Mouse (Mus musculus): Measurements from ENCODE around the gene Mettl9. TPM values are rescaled to one million over a fixed set of nuclear protein-coding genes. Genes with fewer than 3 reads are reported as not detected.

Gene Mettl9
- total RNA-seq, 2 experiments from 2014 or later: 77.6 to 81.2 TPM

GRCm38 (mm10) chr7:121043510-121043909 lies 9.3 kb downstream of the Mettl9 start:
- no peak for DNase-seq (ENCODE audit: low spot score in 2 of 2)

GRCm38 (mm10) chr7:121044251-121044650 lies 10.0 kb downstream of the Mettl9 start:
- no peak for DNase-seq (ENCODE audit: low spot score in 2 of 2)

GRCm38 (mm10) chr7:121045671-121046453 lies 11.6 kb downstream of the Mettl9 start:
- no peak for DNase-seq (ENCODE audit: low spot score in 2 of 2)

GRCm38 (mm10) chr7:121047624-121048023 lies 13.4 kb downstream of the Mettl9 start:
- no peak for DNase-seq (ENCODE audit: low spot score in 2 of 2)

- DNase-seq (ENCODE audit: low spot score in 2 of 2): no peak
Measured at GRCm38 (mm10) chr7:121053071-121053470, 18.8 kb downstream of the Mettl9 start.

GRCm38 (mm10) chr7:121059477-121060218 lies 25.4 kb downstream of the Mettl9 start:
- no peak for DNase-seq (ENCODE audit: low spot score in 2 of 2)

GRCm38 (mm10) chr7:121064309-121064708 lies 30.1 kb downstream of the Mettl9 start:
- peak in 1 of 2 experiments; percentile 44 for DNase-seq (ENCODE audit: low spot score in 2 of 2)

GRCm38 (mm10) chr7:121071276-121071675 lies 37.0 kb downstream of the Mettl9 start:
- no peak for DNase-seq (ENCODE audit: low spot score in 2 of 2)

- no peak for DNase-seq (ENCODE audit: low spot score in 2 of 2)
Measured at GRCm38 (mm10) chr7:121072506-121072905, 38.3 kb downstream of the Mettl9 start.

GRCm38 (mm10) chr7:121074281-121074680 lies 40.0 kb downstream of the Mettl9 start, which contains the start of gene Igsf6:
Gene Igsf6, minus strand, starts transcription at chr7:121074572.
- no peak for DNase-seq (ENCODE audit: low spot score in 2 of 2)

GRCm38 (mm10) chr7:121074801-121075400 lies 40.7 kb downstream of the Mettl9 start:
- no peak for DNase-seq (ENCODE audit: low spot score in 2 of 2)

- DNase-seq (ENCODE audit: low spot score in 2 of 2): no peak
Measured at GRCm38 (mm10) chr7:121075416-121075815, 41.2 kb downstream of the Mettl9 start.

- DNase-seq (ENCODE audit: low spot score in 2 of 2): no peak
Measured at GRCm38 (mm10) chr7:121077311-121077710, 43.1 kb downstream of the Mettl9 start.

- DNase-seq (ENCODE audit: low spot score in 2 of 2): peak; percentile 75
Measured at GRCm38 (mm10) chr7:121077829-121078228, 43.6 kb downstream of the Mettl9 start.

GRCm38 (mm10) chr7:121081350-121081749 lies 47.1 kb downstream of the Mettl9 start, which contains the start of gene Otoa:
Gene Otoa, plus strand, starts transcription at chr7:121081650.
- no peak for DNase-seq (ENCODE audit: low spot score in 2 of 2)

GRCm38 (mm10) chr7:121081816-121082215 lies 47.6 kb downstream of the Mettl9 start:
- DNase-seq (ENCODE audit: low spot score in 2 of 2): no peak

- DNase-seq (ENCODE audit: low spot score in 2 of 2): peak; percentile 43 to 46
Measured at GRCm38 (mm10) chr7:121082949-121083513, 48.8 kb downstream of the Mettl9 start.

- no peak for DNase-seq (ENCODE audit: low spot score in 2 of 2)
Measured at GRCm38 (mm10) chr7:121084840-121085453, 50.7 kb downstream of the Mettl9 start.

GRCm38 (mm10) chr7:121085500-121085899 lies 51.3 kb downstream of the Mettl9 start:
- DNase-seq (ENCODE audit: low spot score in 2 of 2): no peak

GRCm38 (mm10) chr7:121088745-121089144 lies 54.5 kb downstream of the Mettl9 start:
- DNase-seq (ENCODE audit: low spot score in 2 of 2): no peak

GRCm38 (mm10) chr7:121090748-121091147 lies 56.5 kb downstream of the Mettl9 start:
- no peak for DNase-seq (ENCODE audit: low spot score in 2 of 2)

All from layer of hippocampus, postnatal 10 days (tissue).